Mouse (Mus musculus) lung, embryonic 14.5 days (tissue): ENCODE results near the gene Ap5z1. TPM values are rescaled to one million over a fixed set of nuclear protein-coding genes. Genes with fewer than 3 reads are reported as not detected.

ENCODE experiments used
- ATAC-seq: fragments of 200-750 bp; cut with Nextera tagmentation; 2 replicates; pipeline ENCODE4 v1.8.0; 2017; ENCODE audit warnings: mild to moderate bottlenecking, moderate TSS enrichment, moderate library complexity; ENCODE audit not compliant: insufficient read depth
- DNase-seq: peaks from one replicate; pipeline ENCODE4 v3.0.0-alpha.2; 2015
- H3K27ac ChIP-seq: fragments of 300-500 bp; sonication (generic); 2 replicates; pipeline ENCODE4 v1.5.1; 2014; ENCODE audit warnings: low read depth, mild to moderate bottlenecking, moderate library complexity
- H3K27me3 ChIP-seq: fragments of 300-500 bp; sonication (generic); 2 replicates; pipeline ENCODE4 v1.6.1; 2014; ENCODE audit warnings: low read length, control low read depth; ENCODE audit not compliant: insufficient read depth
- H3K36me3 ChIP-seq: fragments of 300-500 bp; sonication (generic); 2 replicates; pipeline ENCODE4 v1.6.1; 2014; ENCODE audit warnings: control low read depth; ENCODE audit not compliant: insufficient read depth
- H3K4me1 ChIP-seq: fragments of 300-500 bp; sonication (generic); 2 replicates; pipeline ENCODE4 v1.6.1; 2014; ENCODE audit warnings: antibody characterized with exemption, control low read depth; ENCODE audit not compliant: insufficient read depth
- H3K4me2 ChIP-seq: fragments of 300-500 bp; sonication (generic); 2 replicates; pipeline ENCODE4 v1.6.1; 2014; ENCODE audit warnings: mild to moderate bottlenecking
- H3K4me3 ChIP-seq: fragments of 300-500 bp; sonication (generic); 2 replicates; pipeline ENCODE4 v1.5.1; 2014; ENCODE audit warnings: low read depth, low read length
- H3K9ac ChIP-seq: fragments of 300-500 bp; sonication (generic); 2 replicates; pipeline ENCODE4 v1.6.1; 2014
- H3K9me3 ChIP-seq: fragments of 300-500 bp; sonication (generic); 2 replicates; pipeline ENCODE4 v1.6.1; 2016; ENCODE audit warnings: low read depth, low read length, control low read depth
- CTCF ChIP-seq: IDR thresholded peaks from 2 replicates; pipeline ENCODE4 v1.5.1; 2016; ENCODE audit warnings: antibody characterized with exemption, low read depth
- WGBS: fragments of 180-500 bp; shearing (Covaris S2); extraction: QIAGEN DNeasy Blood & Tissue Kit; methylation state at CpG from one replicate; pipeline ENCODE4 v1.1.7; 2014; 5-methylcytosine and 5-hydroxymethylcytosine counted together
- polyA plus RNA-seq: library from polyadenylated mRNA; unstranded; fragments of >200 nt; fragmentation: Nextera tagmentation; extraction: Ambion mirVana; gene quantifications from 2 replicates; pipeline ENCODE4 v1.2.1, GENCODE M21; 2014

The Ap5z1 gene
- polyA plus RNA-seq, 1 experiment from 2014 or later, result 9.9 TPM

- H3K9ac ChIP-seq, result no peak overlapping the region
- no peak overlapping the region for H3K4me2 ChIP-seq
- DNase-seq, result no peak
- no peaks in the 10 kb centered on the region for H3K9me3 ChIP-seq
- H3K36me3 ChIP-seq, result peaks cover 6% of the 10 kb centered on the region; the same call in 1 of the 2 replicates
- ATAC-seq, result no peak
- WGBS, result 68% methylated on average over 6 of the region's 6 CpGs
- H3K4me1 ChIP-seq, result peaks cover 23% of the 10 kb centered on the region
- H3K27ac ChIP-seq, result no peak overlapping the region
- no peak for TF ChIP-seq CTCF
- no peaks in the 10 kb centered on the region for H3K27me3 ChIP-seq
- no peak overlapping the region for H3K4me3 ChIP-seq
Observed at GRCm38 (mm10) chr5:142428691-142429090, 35.1 kb upstream of the Ap5z1 start.

GRCm38 (mm10) chr5:142431029-142431428 lies 32.7 kb upstream of the Ap5z1 start:
- WGBS, result 71% methylated on average over 12 of the region's 12 CpGs
- no peak overlapping the region for H3K4me3 ChIP-seq
- H3K9me3 ChIP-seq, result no peaks in the 10 kb centered on the region
- H3K36me3 ChIP-seq, result peaks cover 18% of the 10 kb centered on the region
- DNase-seq (no peak), ATAC-seq (peak; percentile 42)
- H3K27ac ChIP-seq, result no peak overlapping the region
- peaks cover 7% of the 10 kb centered on the region for H3K4me1 ChIP-seq
- no peak for TF ChIP-seq CTCF
- no peaks in the 10 kb centered on the region for H3K27me3 ChIP-seq
- H3K9ac ChIP-seq, result no peak overlapping the region
- H3K4me2 ChIP-seq, result no peak overlapping the region

DNA sequence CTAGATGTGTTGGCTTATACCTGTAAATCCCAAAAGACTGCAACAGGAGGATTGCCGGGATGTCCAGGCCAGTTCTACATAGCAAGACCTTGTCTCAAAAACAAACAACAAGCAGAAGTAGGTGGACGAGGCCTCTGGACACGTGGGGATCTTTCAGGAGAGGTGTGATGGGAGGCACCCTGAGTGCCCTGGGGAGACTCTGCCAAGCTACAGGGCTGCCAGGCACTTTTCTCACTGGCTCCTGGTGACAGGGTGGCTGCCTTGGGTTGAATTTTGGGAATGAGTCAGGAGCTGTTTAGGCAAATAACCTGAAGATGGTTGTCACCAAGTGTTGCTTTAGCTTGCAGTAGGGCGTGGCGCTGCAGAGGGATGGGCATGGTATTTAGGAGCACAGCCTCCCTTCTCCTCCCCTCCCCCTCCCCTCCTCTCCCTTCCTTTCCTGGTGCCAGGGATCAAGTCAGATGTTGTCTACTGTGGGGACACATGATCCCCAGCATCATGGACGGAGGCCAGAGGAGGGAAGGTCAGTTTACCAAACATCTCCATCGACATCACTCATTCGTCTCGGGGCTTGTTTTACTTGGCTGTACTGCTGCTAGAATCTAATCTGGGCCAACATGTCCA lies 31.8 kb upstream of the Ap5z1 start:
- Histone ChIP-seq H3K9ac (no peak overlapping the region), H3K9me3 (no peaks in the 10 kb centered on the region), H3K4me3 (no peak overlapping the region), H3K36me3 (peaks cover 21% of the 10 kb centered on the region), H3K27ac (no peak overlapping the region), H3K4me2 (no peak overlapping the region), H3K27me3 (no peaks in the 10 kb centered on the region), H3K4me1 (peaks cover 7% of the 10 kb centered on the region)
- no peak for TF ChIP-seq CTCF
- DNase-seq (peak; percentile 66), ATAC-seq (peak; percentile 21; the same call in 1 of the 2 replicates)
- 47% methylated on average over 9 of the region's 9 CpGs for WGBS

DNA sequence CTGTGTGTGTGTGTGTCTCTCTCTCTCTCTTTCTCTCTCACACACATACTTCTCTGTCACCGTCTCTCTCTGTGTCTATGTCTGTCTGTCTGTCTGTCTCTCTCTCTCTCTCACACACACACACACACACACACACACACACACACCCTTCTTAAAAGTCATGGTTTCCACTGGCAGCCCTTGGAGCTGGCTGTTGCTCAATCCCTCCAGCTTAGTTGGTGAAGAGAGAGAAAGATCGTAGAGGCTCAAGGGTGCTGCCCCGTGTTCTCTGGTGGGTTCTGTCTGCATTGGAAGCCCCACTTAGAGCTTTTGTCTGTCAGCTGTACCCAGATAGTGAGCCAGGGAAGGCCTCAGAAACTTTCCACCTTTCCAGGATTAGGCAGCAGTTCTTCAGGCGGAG lies 31.0 kb upstream of the Ap5z1 start:
- H3K36me3 ChIP-seq, result peaks cover 18% of the 10 kb centered on the region
- ATAC-seq (no peak), DNase-seq (no peak)
- H3K4me2 ChIP-seq, result no peak overlapping the region
- H3K9ac ChIP-seq, result no peak overlapping the region
- peaks cover 5% of the 10 kb centered on the region for H3K4me1 ChIP-seq
- H3K9me3 ChIP-seq, result no peaks in the 10 kb centered on the region
- H3K4me3 ChIP-seq, result no peak overlapping the region
- WGBS, result 78% methylated on average over 4 of the region's 4 CpGs
- H3K27me3 ChIP-seq, result no peaks in the 10 kb centered on the region
- H3K27ac ChIP-seq, result no peak overlapping the region
- TF ChIP-seq CTCF, result no peak

GRCm38 (mm10) chr5:142434052-142434451 lies 29.7 kb upstream of the Ap5z1 start:
- no peak for TF ChIP-seq CTCF
- H3K9me3 ChIP-seq, result no peaks in the 10 kb centered on the region
- ATAC-seq (no peak), DNase-seq (no peak)
- peaks cover 29% of the 10 kb centered on the region for H3K36me3 ChIP-seq
- H3K27ac ChIP-seq, result no peak overlapping the region
- H3K27me3 ChIP-seq, result no peaks in the 10 kb centered on the region
- H3K4me1 ChIP-seq, result peaks cover 3% of the 10 kb centered on the region
- no peak overlapping the region for H3K4me3 ChIP-seq
- 83% methylated on average over 5 of the region's 5 CpGs for WGBS
- no peak overlapping the region for H3K4me2 ChIP-seq
- no peak overlapping the region for H3K9ac ChIP-seq

GRCm38 (mm10) chr5:142435736-142436135 lies 28.0 kb upstream of the Ap5z1 start:
- H3K4me1 ChIP-seq, result peaks cover 11% of the 10 kb centered on the region
- DNase-seq, result no peak
- H3K36me3 ChIP-seq, result peaks cover 29% of the 10 kb centered on the region
- H3K9ac ChIP-seq, result no peak overlapping the region
- no peak overlapping the region for H3K27ac ChIP-seq
- H3K4me3 ChIP-seq, result no peak overlapping the region
- no peak for TF ChIP-seq CTCF
- H3K27me3 ChIP-seq, result no peaks in the 10 kb centered on the region
- ATAC-seq, result no peak
- no peaks in the 10 kb centered on the region for H3K9me3 ChIP-seq
- H3K4me2 ChIP-seq, result no peak overlapping the region
- 95% methylated on average over 15 of the region's 15 CpGs for WGBS

- no peak for TF ChIP-seq CTCF
- Histone ChIP-seq H3K36me3 (peaks cover 29% of the 10 kb centered on the region), H3K27me3 (no peaks in the 10 kb centered on the region), H3K4me3 (no peak overlapping the region), H3K27ac (no peak overlapping the region), H3K9me3 (no peaks in the 10 kb centered on the region), H3K9ac (no peak overlapping the region), H3K4me1 (peaks cover 19% of the 10 kb centered on the region), H3K4me2 (no peak overlapping the region)
- 78% methylated on average over 16 of the region's 16 CpGs for WGBS
- DNase-seq, result no peak
- ATAC-seq, result no peak
Observed at GRCm38 (mm10) chr5:142438380-142438938, 25.3 kb upstream of the Ap5z1 start.
